Mouse (Mus musculus) E14TG2a.4 (cell line): ENCODE measurements around the gene Ccdc13.

Experiments used
- CTCF ChIP-seq: conservative IDR thresholded peaks from 2 replicates; pipeline ENCODE4 v1.5.1; 2014; ENCODE audit warnings: low read length
- NANOG ChIP-seq: IDR thresholded peaks from 2 replicates; pipeline ENCODE4 v1.6.1; 2014; ENCODE audit warnings: borderline replicate concordance, low read length, mixed read lengths
- POU5F1 ChIP-seq: IDR thresholded peaks from 2 replicates; pipeline ENCODE4 v1.6.1; 2014; ENCODE audit warnings: low read length, borderline replicate concordance

GRCm38 (mm10) chr9:121807947-121808346 lies 31.3 kb downstream of the Ccdc13 start:
- no peak for TF ChIP-seq CTCF
- no peak for TF ChIP-seq NANOG
- no peak for TF ChIP-seq POU5F1
